Mouse (Mus musculus) induced T-regulatory cell, adult 2 months (primary cell): ENCODE data around the gene P2rx2.

Source experiments
- DNase-seq: peaks from one replicate; pipeline ENCODE4 v3.0.0-alpha.2; 2012; ENCODE audit warnings: low read depth

The P2rx2 gene

GRCm38 (mm10) chr5:110342648-110343284, at the start of gene P2rx2:
P2rx2 (minus strand) TSS chr5:110343212.
- DNase-seq: peak; percentile 41

GRCm38 (mm10) chr5:110392727-110393126, 49.7 kb upstream of the P2rx2 start:
- no peak for DNase-seq

GRCm38 (mm10) chr5:110390631-110391030, 47.6 kb upstream of the P2rx2 start:
- DNase-seq: no peak

- no peak for DNase-seq
Measured at GRCm38 (mm10) chr5:110387332-110387731, 44.3 kb upstream of the P2rx2 start.

GRCm38 (mm10) chr5:110386371-110387330, 43.6 kb upstream of the P2rx2 start:
- DNase-seq: peak; percentile 45

GRCm38 (mm10) chr5:110385263-110385662, 42.3 kb upstream of the P2rx2 start:
- DNase-seq: no peak

GRCm38 (mm10) chr5:110384491-110384890, 41.5 kb upstream of the P2rx2 start:
- no peak for DNase-seq

- no peak for DNase-seq
Measured at GRCm38 (mm10) chr5:110379823-110380222, 36.8 kb upstream of the P2rx2 start.

- DNase-seq: no peak
Measured at GRCm38 (mm10) chr5:110379086-110379485, 36.1 kb upstream of the P2rx2 start.

- DNase-seq: no peak
Measured at GRCm38 (mm10) chr5:110378181-110378583, 35.2 kb upstream of the P2rx2 start.

- DNase-seq: peak; percentile 72
Measured at GRCm38 (mm10) chr5:110376802-110377433, 33.9 kb upstream of the P2rx2 start.

GRCm38 (mm10) chr5:110363822-110364545, 21.0 kb upstream of the P2rx2 start:
- no peak for DNase-seq

GRCm38 (mm10) chr5:110363179-110363821, 20.3 kb upstream of the P2rx2 start:
- DNase-seq: peak; percentile 75

GRCm38 (mm10) chr5:110362813-110363178, 19.8 kb upstream of the P2rx2 start:
- no peak for DNase-seq

GRCm38 (mm10) chr5:110361465-110361864, 18.5 kb upstream of the P2rx2 start:
- DNase-seq: no peak

GRCm38 (mm10) chr5:110357531-110358179, 14.6 kb upstream of the P2rx2 start:
- DNase-seq: peak; percentile 91

GRCm38 (mm10) chr5:110354716-110355115, 11.7 kb upstream of the P2rx2 start:
- DNase-seq: peak; percentile 52

GRCm38 (mm10) chr5:110347006-110347405, 4.0 kb upstream of the P2rx2 start:
- no peak for DNase-seq

- DNase-seq: no peak
Measured at GRCm38 (mm10) chr5:110345553-110345952, 2.5 kb upstream of the P2rx2 start.

GRCm38 (mm10) chr5:110344524-110344923, 1.5 kb upstream of the P2rx2 start, which contains the start of gene Lrcol1:
Lrcol1 (plus strand) TSS chr5:110344730.
- no peak for DNase-seq

- DNase-seq: no peak
Measured at GRCm38 (mm10) chr5:110338792-110339191, 4.2 kb downstream of the P2rx2 start.
